Mouse (Mus musculus): Measurements from ENCODE around the gene Gtpbp2.

Gene Gtpbp2

GRCm38 (mm10) chr17:46152847-46153782 lies 7.7 kb upstream of the Gtpbp2 start, which contains the start of gene Mad2l1bp:
Mad2l1bp (minus strand) TSS chr17:46153553.
- peak; percentile 87 for DNase-seq (ENCODE audit: extremely low read depth, insufficient read length, low spot score)

GRCm38 (mm10) chr17:46154336-46154735 lies 6.5 kb upstream of the Gtpbp2 start:
- no peak for DNase-seq (ENCODE audit: extremely low read depth, insufficient read length, low spot score)

- no peak for DNase-seq (ENCODE audit: extremely low read depth, insufficient read length, low spot score)
Measured at GRCm38 (mm10) chr17:46156680-46157079, 4.2 kb upstream of the Gtpbp2 start.

- no peak for DNase-seq (ENCODE audit: extremely low read depth, insufficient read length, low spot score)
Measured at GRCm38 (mm10) chr17:46157131-46157530, 3.7 kb upstream of the Gtpbp2 start.

GRCm38 (mm10) chr17:46159236-46159635 lies 1.6 kb upstream of the Gtpbp2 start:
- DNase-seq (ENCODE audit: extremely low read depth, insufficient read length, low spot score): no peak

GRCm38 (mm10) chr17:46160090-46160662 lies 656 bp upstream of the Gtpbp2 start:
- peak; percentile 93 for DNase-seq (ENCODE audit: extremely low read depth, insufficient read length, low spot score)

- no peak for DNase-seq (ENCODE audit: extremely low read depth, insufficient read length, low spot score)
Measured at GRCm38 (mm10) chr17:46161179-46161578, 347 bp downstream of the Gtpbp2 start.

GRCm38 (mm10) chr17:46161710-46162109 lies 878 bp downstream of the Gtpbp2 start:
- no peak for DNase-seq (ENCODE audit: extremely low read depth, insufficient read length, low spot score)

- DNase-seq (ENCODE audit: extremely low read depth, insufficient read length, low spot score): no peak
Measured at GRCm38 (mm10) chr17:46162551-46162950, 1.7 kb downstream of the Gtpbp2 start.

- peak; percentile 29 for DNase-seq (ENCODE audit: extremely low read depth, insufficient read length, low spot score)
Measured at GRCm38 (mm10) chr17:46162951-46163421, 2.2 kb downstream of the Gtpbp2 start.

GRCm38 (mm10) chr17:46164301-46164700 lies 3.5 kb downstream of the Gtpbp2 start:
- no peak for DNase-seq (ENCODE audit: extremely low read depth, insufficient read length, low spot score)

GRCm38 (mm10) chr17:46164791-46165190 lies 4.0 kb downstream of the Gtpbp2 start:
- no peak for DNase-seq (ENCODE audit: extremely low read depth, insufficient read length, low spot score)

- no peak for DNase-seq (ENCODE audit: extremely low read depth, insufficient read length, low spot score)
Measured at GRCm38 (mm10) chr17:46165460-46165859, 4.6 kb downstream of the Gtpbp2 start.

- no peak for DNase-seq (ENCODE audit: extremely low read depth, insufficient read length, low spot score)
Measured at GRCm38 (mm10) chr17:46166270-46166669, 5.4 kb downstream of the Gtpbp2 start.

- no peak for DNase-seq (ENCODE audit: extremely low read depth, insufficient read length, low spot score)
Measured at GRCm38 (mm10) chr17:46167014-46167413, 6.2 kb downstream of the Gtpbp2 start.

- DNase-seq (ENCODE audit: extremely low read depth, insufficient read length, low spot score): peak; percentile 49
Measured at GRCm38 (mm10) chr17:46168318-46168717, 7.5 kb downstream of the Gtpbp2 start.

- no peak for DNase-seq (ENCODE audit: extremely low read depth, insufficient read length, low spot score)
Measured at GRCm38 (mm10) chr17:46168768-46169167, 7.9 kb downstream of the Gtpbp2 start.

GRCm38 (mm10) chr17:46170538-46170937 lies 9.7 kb downstream of the Gtpbp2 start:
- DNase-seq (ENCODE audit: extremely low read depth, insufficient read length, low spot score): no peak

- no peak for DNase-seq (ENCODE audit: extremely low read depth, insufficient read length, low spot score)
Measured at GRCm38 (mm10) chr17:46182273-46182672, 21.4 kb downstream of the Gtpbp2 start.

- no peak for DNase-seq (ENCODE audit: extremely low read depth, insufficient read length, low spot score)
Measured at GRCm38 (mm10) chr17:46188829-46189228, 28.0 kb downstream of the Gtpbp2 start.

GRCm38 (mm10) chr17:46201151-46201550 lies 40.3 kb downstream of the Gtpbp2 start:
- peak; percentile 14 for DNase-seq (ENCODE audit: extremely low read depth, insufficient read length, low spot score)

Data from 3134 (cell line).